Mouse (Mus musculus): ENCODE data around the gene Map4k2. TPM values are rescaled to one million over a fixed set of nuclear protein-coding genes. Genes with fewer than 3 reads are reported as not detected.
"Not testable (repeated sequence)": the region's sequence is repeated elsewhere in the genome, so short reads cannot be mapped to it uniquely, and the experiment has no call there.

The Map4k2 gene
- total and polyA plus RNA-seq, 3 experiments, result 55.5 to 119 (median 95.2) TPM

- in situ Hi-C loops (cut with MboI; ENCODE audit: low pct_ligation_motif_present, low pct_unique_long_range_greater_than_20kb, low sequenced_read_pairs), result loop anchor here (25.0 kb wide), 1 partner anchor 149 kb away; no protein-coding TSS in a partner anchor
- H3K4me1 ChIP-seq (ENCODE audit: control insufficient read depth in 1 of 2, insufficient read depth in 2 of 2), result peaks cover 15 to 20% of the 10 kb centered on the region in 2 experiments
- H3K79me2 ChIP-seq (replicated peaks; ENCODE audit: control insufficient read depth, extremely low read depth, insufficient read depth, poor library complexity, severe bottlenecking); DNase-seq (ENCODE audit: extremely low read depth); dilution Hi-C loops (cut with MboI; ENCODE audit: extremely low pct_ligation_motif_present, extremely low pct_unique_long_range_greater_than_20kb, low sequenced_read_pairs); H3K4me3 ChIP-seq (replicated peaks in 1 of 3; ENCODE audit: low read depth in 2 of 3, low read length in 2 of 3, poor library complexity in 1 of 3); H3K4me2 ChIP-seq (ENCODE audit: insufficient read depth, low read depth, poor library complexity, severe bottlenecking); H3K9ac ChIP-seq (ENCODE audit: insufficient read depth, low read depth); H3K27ac ChIP-seq (ENCODE audit: insufficient read depth, low read depth); H3K27me3 ChIP-seq (replicated peaks); H3K9me3 ChIP-seq (replicated peaks; ENCODE audit: low read length): not testable (repeated sequence)
- H3K36me3 ChIP-seq (replicated peaks in 1 of 2; ENCODE audit: control insufficient read depth in 1 of 2, insufficient read depth in 1 of 2, low read length in 1 of 2), result peaks cover 3 to 48% of the 10 kb centered on the region in 2 experiments
- TF ChIP-seq HCFC1 (IDR thresholded peaks at IDR 0.05; ENCODE audit: low read depth, low read length) (peak; percentile 49), ZNF384 (IDR thresholded peaks at IDR 0.05; ENCODE audit: low read depth, low read length) (peak; percentile 71)
These were observed 29.2 kb upstream of the Map4k2 start for GRCm38 (mm10) chr19:6311783-6312182.

- Histone ChIP-seq H3K4me1 (ENCODE audit: control insufficient read depth in 1 of 2, insufficient read depth in 2 of 2) (peaks cover 6 to 15% of the 10 kb centered on the region in 2 experiments; a peak in 3 of 4 replicates), H3K4me2 (ENCODE audit: insufficient read depth, low read depth, poor library complexity, severe bottlenecking) (no peak overlapping the region), H3K27ac (ENCODE audit: insufficient read depth, low read depth) (no peak overlapping the region), H3K4me3 (replicated peaks in 1 of 3; ENCODE audit: low read depth in 2 of 3, low read length in 2 of 3, poor library complexity in 1 of 3) (no peak overlapping the region), H3K36me3 (replicated peaks in 1 of 2; ENCODE audit: control insufficient read depth in 1 of 2, insufficient read depth in 1 of 2, low read length in 1 of 2) (peaks cover 8 to 64% of the 10 kb centered on the region in 2 experiments), H3K27me3 (replicated peaks) (no peaks in the 10 kb centered on the region), H3K9me3 (replicated peaks; ENCODE audit: low read length) (no peaks in the 10 kb centered on the region), H3K9ac (ENCODE audit: insufficient read depth, low read depth) (no peak overlapping the region), H3K79me2 (replicated peaks; ENCODE audit: control insufficient read depth, extremely low read depth, insufficient read depth, poor library complexity, severe bottlenecking) (no peaks in the 10 kb centered on the region)
- dilution Hi-C loops (cut with MboI; ENCODE audit: extremely low pct_ligation_motif_present, extremely low pct_unique_long_range_greater_than_20kb, low sequenced_read_pairs) (no loop called here), in situ Hi-C loops (cut with MboI; ENCODE audit: low pct_ligation_motif_present, low pct_unique_long_range_greater_than_20kb, low sequenced_read_pairs) (loop anchor here (25.0 kb wide), 1 partner anchor 151 kb away; no protein-coding TSS in a partner anchor)
- DNase-seq (ENCODE audit: extremely low read depth), result no peak
- TF ChIP-seq ZMIZ1 (IDR thresholded peaks at IDR 0.05; ENCODE audit: low read depth, low read length) (no peak), ZKSCAN1 (IDR thresholded peaks at IDR 0.05; ENCODE audit: borderline replicate concordance, low read depth, low read length) (no peak), UBTF (IDR thresholded peaks at IDR 0.05; ENCODE audit: low read depth, low read length) (no peak), ZC3H11A (IDR thresholded peaks at IDR 0.05; ENCODE audit: low read depth, low read length) (no peak), ELF1 (IDR thresholded peaks at IDR 0.05; ENCODE audit: low read depth, low read length) (no peak), ZNF384 (IDR thresholded peaks at IDR 0.05; ENCODE audit: low read depth, low read length) (no peak), MAFK (IDR thresholded peaks at IDR 0.05; ENCODE audit: insufficient replicate concordance, low read length) (no peak)
These were observed 27.1 kb upstream of the Map4k2 start for GRCm38 (mm10) chr19:6313796-6314195.

GRCm38 (mm10) chr19:6314513-6314912, 26.4 kb upstream of the Map4k2 start:
- Histone ChIP-seq H3K27ac (ENCODE audit: insufficient read depth, low read depth) (no peak overlapping the region), H3K36me3 (replicated peaks in 1 of 2; ENCODE audit: control insufficient read depth in 1 of 2, insufficient read depth in 1 of 2, low read length in 1 of 2) (peaks cover 8 to 67% of the 10 kb centered on the region in 2 experiments), H3K4me2 (ENCODE audit: insufficient read depth, low read depth, poor library complexity, severe bottlenecking) (no peak overlapping the region), H3K27me3 (replicated peaks) (no peaks in the 10 kb centered on the region), H3K4me1 (ENCODE audit: control insufficient read depth in 1 of 2, insufficient read depth in 2 of 2) (peaks cover 6 to 14% of the 10 kb centered on the region in 2 experiments; a peak in 3 of 4 replicates), H3K9ac (ENCODE audit: insufficient read depth, low read depth) (no peak overlapping the region), H3K9me3 (replicated peaks; ENCODE audit: low read length) (no peaks in the 10 kb centered on the region), H3K79me2 (replicated peaks; ENCODE audit: control insufficient read depth, extremely low read depth, insufficient read depth, poor library complexity, severe bottlenecking) (no peaks in the 10 kb centered on the region), H3K4me3 (replicated peaks in 1 of 3; ENCODE audit: low read depth in 2 of 3, low read length in 2 of 3, poor library complexity in 1 of 3) (no peak overlapping the region)
- no peak for TF ChIP-seq USF1 (IDR thresholded peaks at IDR 0.05; ENCODE audit: low read depth, low read length)
- no peak for TF ChIP-seq ETS1 (conservative IDR thresholded peaks at IDR 0.05; ENCODE audit: low read depth, low read length)
- TF ChIP-seq RAD21 (IDR thresholded peaks at IDR 0.05; ENCODE audit: low read depth, low read length), result no peak
- no peak for TF ChIP-seq RCOR1 (conservative IDR thresholded peaks at IDR 0.05; ENCODE audit: low read depth, low read length)
- TF ChIP-seq UBTF (IDR thresholded peaks at IDR 0.05; ENCODE audit: low read depth, low read length), result no peak
- no peak for TF ChIP-seq HCFC1 (IDR thresholded peaks at IDR 0.05; ENCODE audit: low read depth, low read length)
- TF ChIP-seq MEF2A (IDR thresholded peaks at IDR 0.05; ENCODE audit: borderline replicate concordance, low read depth, low read length), result no peak
- TF ChIP-seq E2F4 (IDR thresholded peaks at IDR 0.05; ENCODE audit: insufficient replicate concordance, low read depth, low read length), result no peak
- no peak for TF ChIP-seq MAFK (IDR thresholded peaks at IDR 0.05; ENCODE audit: insufficient replicate concordance, low read length)
- TF ChIP-seq KAT2A (IDR thresholded peaks at IDR 0.05; ENCODE audit: insufficient replicate concordance, low read length), result no peak
- TF ChIP-seq MYC (IDR thresholded peaks at IDR 0.05; ENCODE audit: low read depth, low read length), result no peak
- TF ChIP-seq NRF1 (IDR thresholded peaks at IDR 0.05; ENCODE audit: low read depth, low read length), result no peak
- TF ChIP-seq MXI1 (IDR thresholded peaks at IDR 0.05; ENCODE audit: low read depth, low read length), result no peak
- no peak for TF ChIP-seq EP300 (IDR thresholded peaks at IDR 0.05; ENCODE audit: low read length)
- no peak for DNase-seq (ENCODE audit: extremely low read depth)
- dilution Hi-C loops (cut with MboI; ENCODE audit: extremely low pct_ligation_motif_present, extremely low pct_unique_long_range_greater_than_20kb, low sequenced_read_pairs), result no loop called here
- in situ Hi-C loops (cut with MboI; ENCODE audit: low pct_ligation_motif_present, low pct_unique_long_range_greater_than_20kb, low sequenced_read_pairs), result loop anchor here (25.0 kb wide), 1 partner anchor 152 kb away; no protein-coding TSS in a partner anchor
